Comparison of ENCODE assay signal across 16 mouse cellular contexts in genomic region chr7:84310909-84311311, GRCm38 (mm10).
DNase-seq lines count a peak whose midpoint lies in the region; ATAC-seq lines count a peak whose summit lies in the region.
"Had no signal": no experiment of that assay in that cellular context is flagged by ENCODE, and none has a peak within 500 bp of the region (broad histone marks: within the 10 kb centered on the region; RNA-seq: fewer than 3 reads in every experiment).

No protein-coding gene starts in this region.

- 0 out of 2 replicates have a peak overlapping the region, but pooled peaks have one; percentile 28 for H3K27ac ChIP-seq in forebrain, embryonic 15.5 days (replicated peaks)
- no peak overlapping the region for H3K27ac ChIP-seq in forebrain, embryonic 10.5 days
- peak overlapping the region; percentile 35; the same call in 1 of the 2 replicates for H3K27ac ChIP-seq in lung, embryonic 15.5 days
- no peak overlapping the region; the same call in 1 of the 2 replicates for H3K27ac ChIP-seq in embryonic facial prominence, embryonic 14.5 days (replicated peaks; ENCODE audit: low read depth, low read length)
- H3K27ac ChIP-seq: layer of hippocampus, adult 2 months; macrophage; stomach, postnatal 0 days had no signal

- no peak overlapping the region for H3K4me2 ChIP-seq in forebrain, embryonic 15.5 days (replicated peaks)
- H3K4me2 ChIP-seq in lung, embryonic 15.5 days: no peak overlapping the region
- H3K4me2 ChIP-seq in embryonic facial prominence, embryonic 14.5 days (ENCODE audit: low read depth, low read length): no peak overlapping the region

- peaks cover 26% of the 10 kb centered on the region for H3K4me1 ChIP-seq in forebrain, embryonic 15.5 days
- H3K4me1 ChIP-seq in forebrain, embryonic 10.5 days: 0 out of 2 replicates have a peak, but pooled peaks cover 3% of the 10 kb centered on the region
- H3K4me1 ChIP-seq in lung, embryonic 15.5 days: peaks cover 13% of the 10 kb centered on the region; the same call in 1 of the 2 replicates
- H3K4me1 ChIP-seq in embryonic facial prominence, embryonic 14.5 days (ENCODE audit: control insufficient read depth, insufficient read depth, low read length): peaks cover 9% of the 10 kb centered on the region

- no peak overlapping the region for H3K9ac ChIP-seq in forebrain, embryonic 15.5 days (replicated peaks)
- H3K9ac ChIP-seq in lung, embryonic 15.5 days: no peak overlapping the region
- no peak overlapping the region for H3K9ac ChIP-seq in embryonic facial prominence, embryonic 14.5 days (ENCODE audit: low read depth, low read length)

- H3K27me3 ChIP-seq in forebrain, embryonic 15.5 days: no peaks in the 10 kb centered on the region
- no peaks in the 10 kb centered on the region for H3K27me3 ChIP-seq in forebrain, embryonic 10.5 days (ENCODE audit: poor library complexity, severe bottlenecking)
- no peaks in the 10 kb centered on the region for H3K27me3 ChIP-seq in lung, embryonic 15.5 days
- H3K27me3 ChIP-seq in embryonic facial prominence, embryonic 14.5 days (replicated peaks; ENCODE audit: control insufficient read depth, insufficient read depth, low read length): no peaks in the 10 kb centered on the region
- H3K27me3 ChIP-seq: Patski had no signal

- H3K4me3 ChIP-seq in forebrain, embryonic 15.5 days: no peak overlapping the region
- H3K4me3 ChIP-seq in forebrain, embryonic 10.5 days: no peak overlapping the region
- H3K4me3 ChIP-seq in lung, embryonic 15.5 days: no peak overlapping the region
- no peak overlapping the region for H3K4me3 ChIP-seq in embryonic facial prominence, embryonic 14.5 days (ENCODE audit: low read depth, low read length)
- H3K4me3 ChIP-seq: layer of hippocampus, adult 2 months had no signal

- 52% methylated on average over 4 of the region's 4 CpGs for WGBS in forebrain, embryonic 15.5 days
- 93% methylated on average over 4 of the region's 4 CpGs for WGBS in forebrain, embryonic 10.5 days
- WGBS in lung, embryonic 15.5 days: 64% methylated on average over 4 of the region's 4 CpGs
- WGBS in embryonic facial prominence, embryonic 14.5 days: 66% methylated on average over 4 of the region's 4 CpGs

- no peaks in the 10 kb centered on the region for H3K9me3 ChIP-seq in forebrain, embryonic 15.5 days
- H3K9me3 ChIP-seq in forebrain, embryonic 10.5 days: no peaks in the 10 kb centered on the region
- H3K9me3 ChIP-seq in lung, embryonic 15.5 days: no peaks in the 10 kb centered on the region
- no peaks in the 10 kb centered on the region for H3K9me3 ChIP-seq in embryonic facial prominence, embryonic 14.5 days (ENCODE audit: control insufficient read depth, low read length)

- ATAC-seq in forebrain, embryonic 15.5 days (replicated peaks): peak; percentile 54; the same call in 1 of the 2 replicates
- ATAC-seq in lung, embryonic 15.5 days (ENCODE audit: borderline replicate concordance, extremely low read depth, low FRiP score, low TSS enrichment): no peak
- no peak for ATAC-seq in embryonic facial prominence, embryonic 14.5 days (ENCODE audit: low read depth)
- ATAC-seq: CD4-positive, CD25-positive, alpha-beta regulatory T cell, adult 4 months; intestine, postnatal 0 days; Patski had no signal

- H3K36me3 ChIP-seq in forebrain, embryonic 15.5 days: 0 out of 2 replicates have a peak, but pooled peaks cover 5% of the 10 kb centered on the region
- peaks cover 57% of the 10 kb centered on the region for H3K36me3 ChIP-seq in forebrain, embryonic 10.5 days (replicated peaks)
- H3K36me3 ChIP-seq in lung, embryonic 15.5 days: no peaks in the 10 kb centered on the region
- H3K36me3 ChIP-seq in embryonic facial prominence, embryonic 14.5 days (ENCODE audit: control insufficient read depth, insufficient read depth, low read length): 0 out of 2 replicates have a peak, but pooled peaks cover 2% of the 10 kb centered on the region

- no peak for DNase-seq in forebrain, embryonic 10.5 days (ENCODE audit: extremely low spot score, low spot score)
- no peak for DNase-seq in lung, postnatal 25 days (ENCODE audit: low spot score)
- DNase-seq in embryonic facial prominence, embryonic 14.5 days (ENCODE audit: low spot score): peak; percentile 70
- peak; percentile 6 for DNase-seq in lung, postnatal 36 days
- no peak for DNase-seq in kidney, adult 18-20 months
- DNase-seq in c-Kit-positive CD71-positive TER-119-positive erythroid progenitor cells, embryonic 14.5 days (ENCODE audit: low spot score): no peak
- DNase-seq: adrenal gland, adult 8-10 months; cerebellum, adult 11-12 months had no signal

Comparison
In these comparisons a context has a peak if more than half of its experiments do, and no peak if none do; other contexts are left out.
1. H3K27ac ChIP-seq: peak in forebrain, embryonic 15.5 days (single experiment) and lung, embryonic 15.5 days (single experiment); none in forebrain, embryonic 10.5 days (single experiment) and embryonic facial prominence, embryonic 14.5 days (single experiment).
2. DNase-seq: peak in embryonic facial prominence, embryonic 14.5 days (single experiment) and lung, postnatal 36 days (single experiment); none in forebrain, embryonic 10.5 days (single experiment), lung, postnatal 25 days (single experiment), kidney, adult 18-20 months (single experiment) and c-Kit-positive CD71-positive TER-119-positive erythroid progenitor cells, embryonic 14.5 days (single experiment).